Mouse (Mus musculus): ENCODE data around the gene Fbxl13. TPM values are rescaled to one million over a fixed set of nuclear protein-coding genes. Genes with fewer than 3 reads are reported as not detected.
A peak's percentile ranks its signal among the peaks of the same experiment; 100 is the strongest.

The Fbxl13 gene
- total RNA-seq, 1 experiment: not detected

DNA sequence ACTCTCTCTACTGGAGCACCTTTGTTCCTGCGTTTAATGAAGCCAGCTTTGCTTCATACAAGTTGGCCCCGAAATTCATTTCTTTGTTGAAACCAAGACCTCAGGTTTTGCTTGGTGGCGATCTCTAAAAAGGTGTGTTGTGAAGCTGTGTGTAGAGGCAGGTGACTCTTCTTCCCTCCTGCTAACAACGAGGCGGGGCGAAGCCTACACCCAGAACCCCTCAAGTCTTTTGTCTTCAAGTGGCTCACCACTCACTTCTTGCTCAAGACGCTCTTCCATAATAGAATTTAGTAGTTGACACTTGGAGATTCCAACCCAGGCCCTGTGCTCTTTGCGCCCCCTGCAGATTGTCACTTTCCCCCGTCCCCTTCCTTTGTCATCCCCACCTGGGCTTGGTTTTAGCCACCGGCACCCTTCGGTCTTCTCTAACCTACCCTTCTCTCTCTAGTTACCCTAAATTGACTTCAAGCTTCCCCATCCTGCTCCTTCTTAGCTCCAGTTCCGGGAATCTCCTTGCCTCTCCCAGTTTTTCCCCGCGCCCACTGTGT is 469 bp downstream of the Fbxl13 start:
- peak overlapping the region; percentile 48 for H3K9ac ChIP-seq (ENCODE audit: insufficient read depth, low read depth, low read length, poor library complexity, severe bottlenecking)
- H3K36me3 ChIP-seq (ENCODE audit: control insufficient read depth, insufficient read depth, low read length, poor library complexity, severe bottlenecking): peaks cover 15% of the 10 kb centered on the region
- no peaks in the 10 kb centered on the region for H3K9me3 ChIP-seq (ENCODE audit: control insufficient read depth, insufficient read depth, low read depth, low read length)
- TF ChIP-seq ZNF384 (IDR thresholded peaks at IDR 0.05; ENCODE audit: low read depth, low read length) (no peak), MAFK (IDR thresholded peaks at IDR 0.05; ENCODE audit: insufficient read depth, low read depth, low read length) (no peak), ZC3H11A (IDR thresholded peaks at IDR 0.05; ENCODE audit: borderline replicate concordance, low read depth, low read length) (no peak), CHD2 (IDR thresholded peaks at IDR 0.05; ENCODE audit: low read depth, low read length) (no peak; the same call in 1 of the 2 replicates), HCFC1 (IDR thresholded peaks at IDR 0.05; ENCODE audit: borderline replicate concordance, insufficient read depth, low read length) (no peak)
- in situ Hi-C loops (cut with MboI; ENCODE audit: low sequenced_read_pairs in 2 of 2, unreplicated experiment in 2 of 2): no loop called here
- DNase-seq (ENCODE audit: low read depth, low spot score): no peak
- peak overlapping the region; percentile 71 to 82 for H3K4me3 ChIP-seq (ENCODE audit: insufficient read depth in 1 of 2, low read depth in 1 of 2, low read length in 2 of 2, poor library complexity in 1 of 2, severe bottlenecking in 1 of 2)
- no peak overlapping the region for H3K27ac ChIP-seq (ENCODE audit: insufficient read depth, low read depth, low read length, poor library complexity, severe bottlenecking)
- H3K4me1 ChIP-seq (ENCODE audit: control insufficient read depth in 2 of 2, insufficient read depth in 2 of 2, low read length in 2 of 2, poor library complexity in 1 of 2): peaks cover 0 to 7% of the 10 kb centered on the region in 2 experiments; a peak in 2 of 4 replicates

DNA sequence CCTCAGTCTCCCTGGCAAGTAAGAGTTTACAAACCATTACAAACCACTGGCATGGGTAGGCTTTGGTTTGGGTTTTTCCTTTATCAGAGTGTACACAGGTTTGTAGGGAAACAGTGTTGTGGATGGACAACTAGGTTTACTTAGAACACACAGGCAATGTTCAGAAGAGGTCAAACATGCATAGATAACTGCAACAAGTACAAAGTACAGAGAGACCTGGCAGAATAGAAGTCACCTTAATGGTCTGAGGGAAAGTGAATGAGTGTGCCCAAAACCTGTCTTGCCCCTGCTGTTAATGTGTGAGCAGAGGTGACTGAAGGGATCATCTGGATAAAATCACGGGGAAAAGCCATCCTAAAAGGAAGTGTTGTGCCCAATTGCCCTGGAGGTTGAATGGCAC is 1.8 kb downstream of the Fbxl13 start:
- Histone ChIP-seq H3K9me3 (ENCODE audit: control insufficient read depth, insufficient read depth, low read depth, low read length) (no peaks in the 10 kb centered on the region), H3K4me3 (ENCODE audit: insufficient read depth in 1 of 2, low read depth in 1 of 2, low read length in 2 of 2, poor library complexity in 1 of 2, severe bottlenecking in 1 of 2) (no peak overlapping the region), H3K36me3 (ENCODE audit: control insufficient read depth, insufficient read depth, low read length, poor library complexity, severe bottlenecking) (peaks cover 7% of the 10 kb centered on the region), H3K9ac (ENCODE audit: insufficient read depth, low read depth, low read length, poor library complexity, severe bottlenecking) (no peak overlapping the region), H3K27ac (ENCODE audit: insufficient read depth, low read depth, low read length, poor library complexity, severe bottlenecking) (no peak overlapping the region), H3K4me1 (ENCODE audit: control insufficient read depth in 2 of 2, insufficient read depth in 2 of 2, low read length in 2 of 2, poor library complexity in 1 of 2) (peaks cover 0 to 7% of the 10 kb centered on the region in 2 experiments; a peak in 2 of 4 replicates)
- DNase-seq (ENCODE audit: low read depth, low spot score): no peak
- no peak for TF ChIP-seq HCFC1 (IDR thresholded peaks at IDR 0.05; ENCODE audit: borderline replicate concordance, insufficient read depth, low read length)
- no peak for TF ChIP-seq CHD2 (IDR thresholded peaks at IDR 0.05; ENCODE audit: low read depth, low read length)
- TF ChIP-seq ZNF384 (IDR thresholded peaks at IDR 0.05; ENCODE audit: low read depth, low read length): no peak
- no peak for TF ChIP-seq ZC3H11A (IDR thresholded peaks at IDR 0.05; ENCODE audit: borderline replicate concordance, low read depth, low read length)
- TF ChIP-seq MAFK (IDR thresholded peaks at IDR 0.05; ENCODE audit: insufficient read depth, low read depth, low read length): no peak
- in situ Hi-C loops (cut with MboI; ENCODE audit: low sequenced_read_pairs in 2 of 2, unreplicated experiment in 2 of 2): no loop called here

DNA sequence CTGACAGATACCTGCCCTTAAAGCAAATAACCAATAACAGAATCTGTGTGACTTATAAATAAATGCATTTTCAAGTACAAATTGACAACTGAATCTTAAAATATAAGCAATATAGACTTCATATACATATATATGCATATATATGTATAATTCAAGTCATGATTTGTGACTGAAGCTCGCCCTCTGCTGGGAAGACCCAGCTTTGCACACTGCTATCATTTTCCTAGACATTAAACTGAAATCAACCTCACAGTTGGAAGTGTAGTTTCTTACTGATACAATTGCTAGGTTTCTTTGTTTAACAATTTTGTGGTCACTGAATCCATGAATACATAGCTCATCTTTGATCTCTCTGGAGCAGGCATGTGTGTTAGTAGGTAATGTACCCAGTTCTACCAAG is 4.5 kb downstream of the Fbxl13 start:
- in situ Hi-C loops (cut with MboI; ENCODE audit: low sequenced_read_pairs in 2 of 2, unreplicated experiment in 2 of 2): no loop called here
- Histone ChIP-seq H3K9ac (ENCODE audit: insufficient read depth, low read depth, low read length, poor library complexity, severe bottlenecking) (no peak overlapping the region), H3K27ac (ENCODE audit: insufficient read depth, low read depth, low read length, poor library complexity, severe bottlenecking) (no peak overlapping the region), H3K4me3 (ENCODE audit: insufficient read depth in 1 of 2, low read depth in 1 of 2, low read length in 2 of 2, poor library complexity in 1 of 2, severe bottlenecking in 1 of 2) (no peak overlapping the region), H3K36me3 (ENCODE audit: control insufficient read depth, insufficient read depth, low read length, poor library complexity, severe bottlenecking) (no peaks in the 10 kb centered on the region), H3K4me1 (ENCODE audit: control insufficient read depth in 2 of 2, insufficient read depth in 2 of 2, low read length in 2 of 2, poor library complexity in 1 of 2) (peaks cover 0 to 7% of the 10 kb centered on the region in 2 experiments; a peak in 2 of 4 replicates), H3K9me3 (ENCODE audit: control insufficient read depth, insufficient read depth, low read depth, low read length) (peaks cover 4% of the 10 kb centered on the region; the same call in 1 of the 2 replicates)
- TF ChIP-seq ZNF384 (IDR thresholded peaks at IDR 0.05; ENCODE audit: low read depth, low read length): no peak
- no peak for TF ChIP-seq HCFC1 (IDR thresholded peaks at IDR 0.05; ENCODE audit: borderline replicate concordance, insufficient read depth, low read length)
- no peak for TF ChIP-seq MAFK (IDR thresholded peaks at IDR 0.05; ENCODE audit: insufficient read depth, low read depth, low read length)
- DNase-seq (ENCODE audit: low read depth, low spot score): no peak

DNA sequence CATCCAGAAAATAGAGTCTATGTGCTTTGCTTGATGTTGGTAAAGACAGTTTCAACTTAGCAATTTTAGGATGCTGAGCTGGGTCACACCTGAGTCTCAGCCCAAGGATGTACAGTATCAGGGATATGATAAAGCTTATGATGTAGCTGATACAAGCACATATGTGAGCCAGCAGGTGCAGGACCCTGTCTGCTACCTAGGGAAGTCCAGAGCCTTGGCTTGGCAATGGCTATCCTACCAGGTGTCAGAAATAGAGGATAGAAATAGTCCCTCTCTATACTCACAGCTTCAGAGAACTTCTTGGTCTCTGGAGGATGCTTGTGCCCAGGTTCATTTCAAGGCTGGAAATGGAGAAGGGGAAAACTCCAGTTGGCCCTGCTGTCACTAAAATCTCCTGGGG is 19.5 kb downstream of the Fbxl13 start:
- in situ Hi-C loops (cut with MboI; ENCODE audit: low sequenced_read_pairs in 2 of 2, unreplicated experiment in 2 of 2): no loop called here

More for the DNA sequence above, 19.5 kb downstream of the Fbxl13 start:
- no peak overlapping the region for H3K4me3 ChIP-seq (ENCODE audit: insufficient read depth in 1 of 2, low read depth in 1 of 2, low read length in 2 of 2, poor library complexity in 1 of 2, severe bottlenecking in 1 of 2)
- H3K4me1 ChIP-seq (ENCODE audit: control insufficient read depth in 2 of 2, insufficient read depth in 2 of 2, low read length in 2 of 2, poor library complexity in 1 of 2): no peaks in the 10 kb centered on the region
- no peak overlapping the region for H3K9ac ChIP-seq (ENCODE audit: insufficient read depth, low read depth, low read length, poor library complexity, severe bottlenecking)
- no peaks in the 10 kb centered on the region for H3K9me3 ChIP-seq (ENCODE audit: control insufficient read depth, insufficient read depth, low read depth, low read length)
- no peaks in the 10 kb centered on the region for H3K36me3 ChIP-seq (ENCODE audit: control insufficient read depth, insufficient read depth, low read length, poor library complexity, severe bottlenecking)
- TF ChIP-seq ZC3H11A (IDR thresholded peaks at IDR 0.05; ENCODE audit: borderline replicate concordance, low read depth, low read length): no peak
- no peak for TF ChIP-seq MAFK (IDR thresholded peaks at IDR 0.05; ENCODE audit: insufficient read depth, low read depth, low read length)
- no peak for TF ChIP-seq HCFC1 (IDR thresholded peaks at IDR 0.05; ENCODE audit: borderline replicate concordance, insufficient read depth, low read length)
- no peak for TF ChIP-seq ZNF384 (IDR thresholded peaks at IDR 0.05; ENCODE audit: low read depth, low read length)
- no peak for TF ChIP-seq CHD2 (IDR thresholded peaks at IDR 0.05; ENCODE audit: low read depth, low read length)
- H3K27ac ChIP-seq (ENCODE audit: insufficient read depth, low read depth, low read length, poor library complexity, severe bottlenecking): no peak overlapping the region
- no peak for DNase-seq (ENCODE audit: low read depth, low spot score)
